Mouse (Mus musculus) olfactory bulb, adult 2 months (tissue): Measurements from ENCODE around the gene Gm5108.

Experiments used
- CTCF ChIP-seq: fragments of 200-500 bp; IDR thresholded peaks from 2 replicates; pipeline ENCODE4 v1.5.1; 2012; ENCODE audit warnings: low read depth, mild to moderate bottlenecking, low read length, moderate library complexity; ENCODE audit not compliant: insufficient read depth
- POLR2A ChIP-seq: fragments of 200-500 bp; IDR thresholded peaks from 2 replicates; pipeline ENCODE4 v1.6.1; 2012; ENCODE audit warnings: mild to moderate bottlenecking, low read depth, low read length, moderate library complexity; ENCODE audit not compliant: insufficient read depth

GRCm38 (mm10) chr5:67930584-67930983 lies 10.9 kb upstream of the Gm5108 start:
- no peak for TF ChIP-seq POLR2A
- TF ChIP-seq CTCF, result no peak
